Mouse (Mus musculus) intestine, embryonic 14.5 days (tissue): ENCODE results near the gene Txndc11. TPM values are rescaled to one million over a fixed set of nuclear protein-coding genes. Genes with fewer than 3 reads are reported as not detected.
A peak's percentile ranks its signal among the peaks of the same experiment; 100 is the strongest.

Source experiments
- ATAC-seq: fragments of 200-750 bp; cut with Nextera tagmentation; replicated peaks from 2 replicates; pipeline ENCODE4 v1.8.0; 2017; ENCODE audit warnings: low read depth, moderate number of reproducible peaks, moderate TSS enrichment, moderate library complexity; ENCODE audit not compliant: low FRiP score, low TSS enrichment
- DNase-seq: peaks from one replicate; pipeline ENCODE4 v3.0.0-alpha.2; 2018; ENCODE audit warnings: low spot score
- H3K27ac ChIP-seq: fragments of 300-500 bp; sonication (generic); 2 replicates; pipeline ENCODE4 v1.5.1; 2014; ENCODE audit warnings: low read depth, mild to moderate bottlenecking, control low read depth
- H3K27me3 ChIP-seq: fragments of 300-500 bp; sonication (generic); replicated peaks from 2 replicates; pipeline ENCODE4 v1.6.1; 2014; ENCODE audit warnings: low read length, control low read depth; ENCODE audit not compliant: control insufficient read depth, insufficient read depth
- H3K36me3 ChIP-seq: fragments of 300-500 bp; sonication (generic); 2 replicates; pipeline ENCODE4 v1.6.1; 2014; ENCODE audit warnings: low read length, control low read depth; ENCODE audit not compliant: control insufficient read depth, insufficient read depth
- H3K4me1 ChIP-seq: fragments of 300-500 bp; sonication (generic); replicated peaks from 2 replicates; pipeline ENCODE4 v1.6.1; 2014; ENCODE audit warnings: low read length, control low read depth, mixed read lengths; ENCODE audit not compliant: control insufficient read depth, insufficient read depth
- H3K4me2 ChIP-seq: fragments of 300-500 bp; sonication (generic); 2 replicates; pipeline ENCODE4 v1.6.1; 2014; ENCODE audit warnings: low read length
- H3K4me3 ChIP-seq: fragments of 300-500 bp; sonication (generic); 2 replicates; pipeline ENCODE4 v1.5.1; 2014; ENCODE audit warnings: low read depth, low read length, control low read depth, mixed read lengths
- H3K9ac ChIP-seq: fragments of 300-500 bp; sonication (generic); 2 replicates; pipeline ENCODE4 v1.6.1; 2014; ENCODE audit warnings: mild to moderate bottlenecking, low read length
- H3K9me3 ChIP-seq: fragments of 300-500 bp; sonication (generic); 2 replicates; pipeline ENCODE4 v1.6.1; 2016; ENCODE audit warnings: low read length, control low read depth; ENCODE audit not compliant: control insufficient read depth
- WGBS: fragments of 180-500 bp; shearing (Covaris S2); extraction: QIAGEN DNeasy Blood & Tissue Kit; methylation state at CpG from one replicate; pipeline ENCODE4 v1.1.7; 2014; 5-methylcytosine and 5-hydroxymethylcytosine counted together
- polyA plus RNA-seq: library from polyadenylated mRNA; unstranded; fragments of >200 nt; fragmentation: Nextera tagmentation; extraction: Ambion mirVana; gene quantifications from 2 replicates; pipeline ENCODE4 v1.2.1, GENCODE M21; 2014

The Txndc11 gene
- polyA plus RNA-seq, 1 experiment from 2014 or later, result 39.2 TPM

GRCm38 (mm10) chr16:11064742-11065141, 69.7 kb downstream of the Txndc11 start:
- Histone ChIP-seq H3K9me3 (no peaks in the 10 kb centered on the region), H3K9ac (no peak overlapping the region), H3K36me3 (0 out of 2 replicates have a peak, but pooled peaks cover 5% of the 10 kb centered on the region), H3K27me3 (no peaks in the 10 kb centered on the region), H3K4me3 (no peak overlapping the region), H3K4me2 (no peak overlapping the region), H3K4me1 (peaks cover 45% of the 10 kb centered on the region), H3K27ac (no peak overlapping the region)
- ATAC-seq, result no peak
- 84% methylated on average over 6 of the region's 6 CpGs for WGBS
- no peak for DNase-seq

DNA sequence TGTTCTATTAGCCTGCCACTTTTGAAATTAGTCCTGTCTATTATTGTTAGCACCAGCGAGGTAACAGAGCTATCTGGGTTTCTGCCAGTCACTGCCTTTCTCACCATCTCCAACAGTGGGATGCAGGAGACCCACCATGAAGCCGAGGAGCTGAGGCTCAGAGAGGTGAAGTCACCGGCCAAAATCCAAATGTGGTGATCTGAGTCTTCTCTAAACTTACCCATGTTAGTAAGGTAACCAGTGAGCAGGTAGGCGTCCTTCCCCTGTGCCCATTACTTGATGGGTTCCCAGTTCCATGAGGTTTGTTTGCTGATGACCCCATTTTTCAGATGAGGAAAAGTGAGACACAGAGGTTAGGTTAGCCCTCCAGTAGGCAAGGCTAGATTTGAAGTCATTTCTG, 70.1 kb downstream of the Txndc11 start:
- WGBS, result 90% methylated on average over 4 of the region's 4 CpGs
- no peak overlapping the region for H3K4me3 ChIP-seq
- no peak for DNase-seq
- H3K27me3 ChIP-seq, result no peaks in the 10 kb centered on the region
- peaks cover 41% of the 10 kb centered on the region for H3K4me1 ChIP-seq
- no peak overlapping the region for H3K4me2 ChIP-seq
- H3K36me3 ChIP-seq, result 0 out of 2 replicates have a peak, but pooled peaks cover 5% of the 10 kb centered on the region
- H3K9me3 ChIP-seq, result no peaks in the 10 kb centered on the region
- ATAC-seq, result no peak
- H3K9ac ChIP-seq, result no peak overlapping the region
- H3K27ac ChIP-seq, result no peak overlapping the region

DNA sequence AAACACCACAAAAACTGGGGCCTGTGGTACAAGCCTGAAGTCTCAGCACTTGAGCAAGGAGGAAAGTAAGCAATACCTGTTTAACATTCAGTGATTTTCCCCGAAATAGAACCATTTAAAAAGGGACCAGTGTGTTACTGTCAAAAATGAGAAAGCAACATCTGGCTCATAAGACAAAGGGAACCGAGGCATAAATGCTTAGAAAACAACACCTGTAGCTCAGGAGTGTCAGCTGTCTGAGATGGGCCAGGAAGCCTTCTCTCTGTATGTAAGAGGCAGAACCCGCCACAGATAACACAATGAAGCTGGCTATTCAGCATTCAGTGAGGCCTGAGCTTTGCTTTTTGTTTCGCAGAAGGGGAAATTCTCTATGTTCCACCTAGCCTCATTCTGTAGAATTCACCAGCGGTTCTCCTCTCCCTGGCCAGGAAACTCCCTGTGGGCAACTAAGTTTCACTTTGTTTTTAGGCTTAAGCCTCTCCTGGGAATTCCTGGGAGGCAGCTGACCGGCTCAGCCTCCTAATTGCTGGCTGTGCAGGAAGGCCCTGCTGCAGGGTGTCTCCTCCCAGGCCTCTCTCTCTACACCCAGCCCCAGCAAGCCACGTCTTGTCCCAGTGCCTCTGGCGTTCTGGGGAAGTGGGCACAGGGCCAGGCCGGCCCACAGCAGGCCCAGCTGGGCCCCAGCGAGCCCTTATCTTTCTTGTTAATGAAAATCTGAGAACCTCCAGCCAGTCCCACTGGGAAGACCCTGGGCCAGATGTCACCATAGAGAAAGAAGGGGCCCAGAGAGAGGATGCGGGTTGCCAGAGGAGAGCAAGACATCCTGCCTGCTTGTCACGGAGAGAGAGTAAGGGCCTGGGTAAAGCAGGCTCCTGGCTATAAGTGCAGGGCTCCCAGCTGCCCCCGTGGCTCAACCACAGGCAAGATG, 71.4 kb downstream of the Txndc11 start:
- peak overlapping the region; percentile 14; the same call in 1 of the 2 replicates for H3K9ac ChIP-seq

GRCm38 (mm10) chr16:11060645-11061044, 73.8 kb downstream of the Txndc11 start, which contains the start of gene Snn:
TSS of gene Snn (plus strand) at chr16:11060945.
- no peak for DNase-seq
- Histone ChIP-seq H3K36me3 (no peaks in the 10 kb centered on the region), H3K4me1 (peaks cover 19% of the 10 kb centered on the region), H3K9me3 (no peaks in the 10 kb centered on the region), H3K9ac (no peak within 1 kb of the TSS), H3K27ac (no peak within 1 kb of the TSS), H3K27me3 (no peaks in the 10 kb centered on the region), H3K4me2 (no peak within 1 kb of the TSS), H3K4me3 (no peak within 1 kb of the TSS)
- ATAC-seq, result no peak
- WGBS, result 89% methylated on average over 4 of the region's 4 CpGs

More for the DNA sequence above, 71.4 kb downstream of the Txndc11 start:
- DNase-seq (peak; percentile 72), ATAC-seq (no peak)
- Histone ChIP-seq H3K27ac (peak overlapping the region; percentile 86), H3K36me3 (0 out of 2 replicates have a peak, but pooled peaks cover 3% of the 10 kb centered on the region), H3K4me3 (no peak overlapping the region), H3K9me3 (no peaks in the 10 kb centered on the region), H3K4me2 (no peak overlapping the region; the same call in 1 of the 2 replicates), H3K27me3 (no peaks in the 10 kb centered on the region), H3K4me1 (peaks cover 31% of the 10 kb centered on the region)
- WGBS, result 30% methylated on average over 13 of the region's 13 CpGs

DNA sequence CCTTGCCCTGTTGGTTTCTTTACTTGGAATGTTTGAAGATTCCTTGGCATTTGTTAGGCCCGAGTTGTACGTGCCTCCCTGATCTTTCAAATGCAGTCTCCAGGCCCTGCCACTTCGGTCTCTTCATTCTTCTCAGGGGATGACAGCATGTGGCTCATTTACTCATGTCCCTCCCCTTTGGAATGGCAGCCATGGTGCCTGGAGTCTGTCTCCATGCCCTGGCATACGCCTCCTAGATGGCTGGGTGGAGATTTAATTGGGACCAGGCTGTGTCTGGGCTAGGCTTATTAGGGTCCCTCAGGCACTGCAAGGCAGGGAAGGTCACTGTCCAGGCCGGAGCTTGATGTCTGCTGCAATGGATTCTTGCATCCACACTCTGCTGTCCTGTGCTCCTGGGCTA, 78.5 kb downstream of the Txndc11 start:
- WGBS, result 65% methylated on average over 5 of the region's 5 CpGs
- Histone ChIP-seq H3K4me3 (no peak overlapping the region), H3K36me3 (no peaks in the 10 kb centered on the region), H3K4me1 (no peaks in the 10 kb centered on the region), H3K4me2 (no peak overlapping the region), H3K9me3 (no peaks in the 10 kb centered on the region), H3K27ac (no peak overlapping the region), H3K9ac (no peak overlapping the region), H3K27me3 (no peaks in the 10 kb centered on the region)
- ATAC-seq (no peak), DNase-seq (no peak)

DNA sequence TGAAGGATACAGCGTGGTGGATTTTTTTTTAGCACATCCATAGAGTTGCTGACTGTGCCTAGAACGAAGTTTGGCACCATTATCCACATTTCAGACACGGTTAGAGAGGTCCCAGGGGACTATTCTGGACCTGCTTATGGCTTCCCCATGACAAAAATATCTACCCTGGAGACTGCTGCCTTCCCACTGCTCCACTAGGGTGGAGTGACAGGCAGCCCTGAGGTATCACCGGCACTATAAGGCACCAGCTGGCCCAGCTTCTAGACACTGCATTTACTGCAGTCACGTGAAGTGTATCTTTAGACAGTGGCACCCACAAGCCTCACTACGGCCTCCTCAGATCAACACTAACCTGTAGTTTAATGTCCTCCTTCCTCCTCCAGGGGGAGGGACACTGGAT, 79.6 kb downstream of the Txndc11 start:
- 83% methylated on average over 6 of the region's 6 CpGs for WGBS
- H3K27ac ChIP-seq, result no peak overlapping the region
- no peaks in the 10 kb centered on the region for H3K4me1 ChIP-seq
- ATAC-seq, result no peak
- no peaks in the 10 kb centered on the region for H3K27me3 ChIP-seq
- H3K9ac ChIP-seq, result no peak overlapping the region
- H3K4me2 ChIP-seq, result no peak overlapping the region
- H3K4me3 ChIP-seq, result no peak overlapping the region
- no peak for DNase-seq
- no peaks in the 10 kb centered on the region for H3K9me3 ChIP-seq
- no peaks in the 10 kb centered on the region for H3K36me3 ChIP-seq

GRCm38 (mm10) chr16:11054409-11054808, 80.0 kb downstream of the Txndc11 start:
- no peaks in the 10 kb centered on the region for H3K36me3 ChIP-seq
- DNase-seq (no peak), ATAC-seq (no peak)
- no peak overlapping the region for H3K4me2 ChIP-seq
- no peak overlapping the region for H3K27ac ChIP-seq
- no peak overlapping the region for H3K9ac ChIP-seq
- H3K9me3 ChIP-seq, result no peaks in the 10 kb centered on the region
- no peak overlapping the region for H3K4me3 ChIP-seq
- H3K4me1 ChIP-seq, result no peaks in the 10 kb centered on the region
- no peaks in the 10 kb centered on the region for H3K27me3 ChIP-seq
- whole genome bisulfite sequencing, result 60% methylated on average over 6 of the region's 6 CpGs

- Histone ChIP-seq H3K27me3 (no peaks in the 10 kb centered on the region), H3K4me1 (no peaks in the 10 kb centered on the region), H3K9ac (no peak overlapping the region), H3K27ac (no peak overlapping the region), H3K4me2 (no peak overlapping the region), H3K9me3 (no peaks in the 10 kb centered on the region), H3K4me3 (no peak overlapping the region), H3K36me3 (no peaks in the 10 kb centered on the region)
- ATAC-seq (no peak), DNase-seq (no peak)
- 88% methylated on average over 11 of the region's 11 CpGs for WGBS
These were observed 83.3 kb downstream of the Txndc11 start for GRCm38 (mm10) chr16:11051134-11051533.
